19 mouse cellular contexts compared by ENCODE assay signal in genomic region chr8:126765693-126766238, GRCm38 (mm10).
"Had no signal": no experiment of that assay in that cellular context is flagged by ENCODE, and none has a peak within 500 bp of the region (broad histone marks: within the 10 kb centered on the region; RNA-seq: fewer than 3 reads in every experiment).

No protein-coding gene starts in this region.

- H3K4me1 ChIP-seq: lung, embryonic 15.5 days; midbrain, embryonic 12.5 days; midbrain, embryonic 15.5 days; neural tube, embryonic 12.5 days; neural tube, embryonic 15.5 days had no signal

- DNase-seq: kidney, adult 2 months; kidney, postnatal 25 days; layer of hippocampus, postnatal 36 days; lung, adult 18-20 months; lung, postnatal 14 days; right cerebral cortex, adult 18-20 months; right cerebral cortex, postnatal 14 days; thymus, adult 2 months; thymus, postnatal 14 days had no signal

- H3K4me2 ChIP-seq: lung, embryonic 15.5 days; midbrain, embryonic 12.5 days; midbrain, embryonic 15.5 days; neural tube, embryonic 12.5 days; neural tube, embryonic 15.5 days had no signal

- H3K9ac ChIP-seq: liver, embryonic 14.5 days; lung, embryonic 15.5 days; midbrain, embryonic 12.5 days; midbrain, embryonic 15.5 days; neural tube, embryonic 12.5 days; neural tube, embryonic 15.5 days had no signal

- ATAC-seq: inflammation-experienced regulatory T-cells, adult 6 months; midbrain, embryonic 15.5 days had no signal

- H3K36me3 ChIP-seq: lung, embryonic 15.5 days; midbrain, embryonic 12.5 days; midbrain, embryonic 15.5 days; neural tube, embryonic 12.5 days; neural tube, embryonic 15.5 days had no signal

- H3K27me3 ChIP-seq: lung, embryonic 15.5 days; midbrain, embryonic 12.5 days; midbrain, embryonic 15.5 days; neural tube, embryonic 12.5 days; neural tube, embryonic 15.5 days had no signal

- H3K27ac ChIP-seq: kidney, postnatal 0 days; left cerebral cortex, adult 2 months; liver, embryonic 14.5 days; lung, embryonic 15.5 days; macrophage; midbrain, embryonic 12.5 days; midbrain, embryonic 15.5 days; neural tube, embryonic 12.5 days; neural tube, embryonic 15.5 days had no signal

- H3K9me3 ChIP-seq: lung, embryonic 15.5 days; midbrain, embryonic 12.5 days; midbrain, embryonic 15.5 days; neural tube, embryonic 12.5 days; neural tube, embryonic 15.5 days had no signal

- H3K4me3 ChIP-seq: left cerebral cortex, adult 2 months; lung, embryonic 15.5 days; midbrain, embryonic 12.5 days; midbrain, embryonic 15.5 days; neural tube, embryonic 12.5 days; neural tube, embryonic 15.5 days had no signal
